Mouse (Mus musculus) testis, postnatal 10 days (tissue): ENCODE measurements around the gene B4galt2.

Experiments used
- DNase-seq: peaks from one replicate; pipeline ENCODE4 v3.0.0; 2021; ENCODE audit warnings: low spot score

The B4galt2 gene

DNA sequence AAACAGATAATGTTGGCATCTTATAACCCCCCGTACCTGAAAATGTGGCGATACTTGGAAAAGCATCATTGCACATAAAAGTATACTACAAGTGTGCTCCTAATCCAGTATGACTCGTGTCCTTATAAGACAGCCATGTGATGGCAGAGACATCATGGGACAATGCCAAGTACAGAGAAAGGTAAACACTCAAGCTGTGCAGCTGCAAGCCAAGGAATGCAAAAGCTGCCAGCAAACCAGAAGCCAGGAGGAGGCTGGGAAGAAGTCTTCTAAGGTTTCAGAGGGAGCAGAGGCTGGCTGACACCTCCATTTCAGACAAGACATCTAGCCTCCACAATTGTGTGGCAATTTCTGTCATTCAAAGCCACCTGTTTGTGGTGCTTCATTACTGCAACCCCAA is 22.9 kb upstream of the B4galt2 start:
- no peak for DNase-seq

DNA sequence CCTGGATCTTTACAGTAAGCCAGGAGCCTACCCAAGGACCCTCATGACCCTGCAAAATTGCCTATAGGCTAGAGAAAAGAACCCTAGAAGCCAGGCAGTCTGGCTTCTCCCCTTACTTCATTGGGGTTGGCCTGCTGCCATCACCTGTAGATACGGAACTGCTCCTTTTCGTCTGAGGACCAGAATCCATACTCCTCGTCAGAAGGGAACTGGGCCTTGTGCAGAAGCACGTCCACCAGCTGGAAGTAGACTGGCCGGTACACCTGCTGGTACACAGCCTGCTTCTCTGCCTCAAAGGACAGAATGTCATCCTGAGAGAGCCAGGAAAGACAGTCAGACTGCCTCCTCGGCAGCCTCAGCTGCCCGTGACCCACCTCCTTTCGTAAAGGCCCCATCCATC is 21.5 kb upstream of the B4galt2 start:
- no peak for DNase-seq

DNA sequence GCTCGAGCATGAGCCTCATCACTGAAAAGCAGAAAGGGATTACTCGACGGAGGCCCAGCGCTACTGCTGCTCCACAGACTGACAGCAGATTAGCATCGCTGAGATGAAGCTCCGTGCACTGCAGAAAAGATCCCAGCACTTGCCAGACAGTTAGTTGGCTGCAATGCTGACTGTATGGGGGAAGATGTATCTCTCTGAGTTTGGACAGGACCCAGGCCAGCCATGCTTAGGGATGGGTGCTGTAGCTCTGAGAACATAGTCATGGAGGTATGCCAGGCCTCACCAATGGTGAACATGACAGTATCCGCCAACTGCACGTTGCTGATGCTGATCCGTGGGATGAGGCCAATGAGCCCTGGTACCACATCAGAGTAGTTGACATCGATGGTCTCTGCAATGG is 20.8 kb upstream of the B4galt2 start:
- no peak for DNase-seq

DNA sequence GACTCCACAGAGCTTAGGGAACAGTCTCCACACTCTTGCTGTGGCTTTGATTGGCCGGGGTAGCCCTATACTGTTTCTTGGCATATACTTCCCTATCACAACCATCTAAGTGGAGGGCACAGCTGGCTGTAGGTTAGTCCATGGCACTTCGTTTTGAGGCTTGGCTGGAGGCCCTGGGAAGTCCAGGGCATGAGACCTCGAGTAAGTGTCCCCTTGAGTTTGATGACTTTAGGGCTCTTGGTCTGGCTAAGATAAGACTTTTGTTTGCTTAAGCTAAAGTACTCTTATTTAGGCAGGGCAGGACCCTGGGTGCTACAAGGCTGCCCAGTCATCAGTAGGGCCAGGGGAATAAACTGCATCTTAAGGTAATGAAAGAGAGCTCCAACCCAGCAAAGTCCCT is 14.8 kb upstream of the B4galt2 start:
- no peak for DNase-seq

DNA sequence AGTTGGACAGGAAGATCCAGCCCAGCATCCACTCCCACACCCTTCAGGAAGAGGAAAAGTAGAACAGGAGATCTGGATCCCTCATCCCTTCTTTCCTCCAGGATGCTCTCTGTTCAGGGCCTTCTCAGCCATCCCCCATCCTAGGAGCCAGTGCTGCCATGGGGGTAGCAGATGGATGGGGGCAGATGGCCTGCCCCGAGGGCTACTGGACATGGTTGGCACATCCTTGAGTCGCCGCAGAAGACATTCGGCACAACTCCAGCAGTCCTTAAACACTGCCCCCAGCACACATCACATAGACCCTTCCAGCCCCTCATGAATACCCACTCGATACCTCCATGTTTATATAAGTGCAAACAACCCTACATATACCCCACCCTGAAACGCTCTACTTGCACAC is 12.7 kb upstream of the B4galt2 start:
- no peak for DNase-seq

DNA sequence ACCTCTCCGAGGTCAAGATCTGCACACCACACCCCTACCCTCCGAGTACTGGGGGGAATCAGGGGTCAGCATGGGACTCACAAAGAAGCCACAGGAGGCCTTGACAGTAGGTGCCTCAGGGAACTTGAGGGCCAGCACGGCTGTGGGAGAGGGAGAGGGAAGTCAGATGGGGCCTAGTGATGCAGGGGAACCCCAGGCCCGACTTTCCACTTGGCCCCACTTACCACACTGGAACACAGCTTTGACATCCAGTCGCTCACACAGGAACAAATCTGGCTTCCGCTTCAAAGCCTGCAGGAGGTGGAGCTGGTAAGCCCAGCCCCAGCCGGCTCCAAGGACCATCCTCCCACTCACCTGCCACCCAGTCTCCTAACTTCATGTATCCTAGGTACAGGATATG is 12.1 kb upstream of the B4galt2 start:
- no peak for DNase-seq

DNA sequence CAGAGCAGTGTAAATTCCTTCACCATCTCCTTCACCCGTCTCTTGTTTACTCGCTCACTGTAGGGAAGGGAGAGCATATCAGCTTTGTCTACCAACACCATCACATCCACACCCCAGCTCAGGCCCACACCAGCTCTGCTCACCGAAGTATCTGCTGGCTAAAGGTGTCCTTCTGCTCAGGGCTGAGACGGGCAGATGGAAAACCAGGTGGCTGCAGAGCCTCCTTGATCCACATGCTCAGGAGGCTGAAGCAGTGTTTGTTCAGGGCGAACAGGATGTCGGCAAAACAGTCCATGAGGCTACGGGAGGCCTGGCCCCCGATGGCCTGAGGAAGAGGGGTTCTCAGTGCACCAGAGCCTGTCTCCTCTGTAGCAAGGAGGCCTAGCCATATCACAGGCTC is 11.3 kb upstream of the B4galt2 start:
- DNase-seq: no peak

DNA sequence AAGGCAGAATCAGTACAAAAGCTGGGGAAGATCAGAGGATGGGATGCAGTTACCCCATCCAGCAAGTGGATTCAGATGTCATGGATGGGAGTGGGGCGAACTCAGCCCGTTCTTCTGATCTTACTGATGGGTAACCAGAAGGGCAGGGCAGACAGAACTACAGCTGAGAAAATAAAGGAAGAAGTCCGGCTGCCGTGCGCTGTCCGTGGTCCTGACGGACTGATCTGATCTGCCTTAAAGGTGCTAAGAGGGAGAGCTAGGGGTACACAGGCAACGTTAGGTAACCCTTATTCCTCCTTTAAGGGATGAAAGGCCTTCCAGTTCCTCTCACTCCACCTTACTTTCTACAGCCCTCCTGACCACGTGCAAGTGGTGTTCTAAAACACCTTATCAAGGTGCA is 10.1 kb upstream of the B4galt2 start:
- peak; percentile 81 for DNase-seq

DNA sequence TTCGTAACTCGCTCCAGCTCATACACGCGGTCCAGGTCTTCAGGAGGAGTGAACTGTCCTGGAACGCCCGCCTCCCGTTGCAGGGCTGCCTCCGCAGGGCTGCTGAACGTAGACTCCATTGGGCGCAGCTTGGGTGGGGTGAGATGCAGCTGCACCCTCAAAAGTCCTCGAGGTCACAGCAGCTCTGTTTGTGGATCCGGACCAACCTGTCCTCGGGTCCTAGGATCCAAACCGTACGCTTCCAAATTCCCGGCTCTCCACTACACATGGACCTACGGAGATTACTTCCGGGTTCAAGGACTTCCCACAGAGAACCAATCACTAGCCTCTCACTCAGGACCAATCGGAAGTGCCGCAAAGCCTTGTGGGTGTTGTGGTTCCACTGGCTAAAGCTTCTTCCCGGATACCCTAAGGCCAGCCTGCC is 8.5 kb upstream of the B4galt2 start, which contains the start of gene Dph2:
Gene Dph2, minus strand, starts transcription at position 295 of the 424 bp plus-strand sequence.
- DNase-seq: peak; percentile 86

DNA sequence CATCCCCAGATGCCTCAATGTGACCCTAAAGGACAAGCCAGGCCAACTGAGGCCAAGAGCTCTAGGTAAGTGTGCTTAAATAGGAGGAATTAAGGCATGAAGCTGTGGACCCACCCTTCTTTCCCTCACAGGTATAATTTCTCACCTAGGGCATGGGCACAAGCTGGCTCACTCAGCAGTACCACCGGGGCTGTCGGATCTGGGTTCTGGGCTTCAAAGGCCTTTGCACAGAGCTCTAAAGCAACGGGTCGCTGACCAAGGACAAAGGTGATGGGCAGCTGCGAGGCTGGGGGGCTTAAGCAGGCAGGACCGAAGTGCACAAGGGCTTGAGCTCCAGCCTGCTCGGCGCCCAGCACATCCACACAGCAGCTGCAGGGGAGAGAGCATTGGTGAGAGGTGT is 7.5 kb upstream of the B4galt2 start:
- DNase-seq: no peak

DNA sequence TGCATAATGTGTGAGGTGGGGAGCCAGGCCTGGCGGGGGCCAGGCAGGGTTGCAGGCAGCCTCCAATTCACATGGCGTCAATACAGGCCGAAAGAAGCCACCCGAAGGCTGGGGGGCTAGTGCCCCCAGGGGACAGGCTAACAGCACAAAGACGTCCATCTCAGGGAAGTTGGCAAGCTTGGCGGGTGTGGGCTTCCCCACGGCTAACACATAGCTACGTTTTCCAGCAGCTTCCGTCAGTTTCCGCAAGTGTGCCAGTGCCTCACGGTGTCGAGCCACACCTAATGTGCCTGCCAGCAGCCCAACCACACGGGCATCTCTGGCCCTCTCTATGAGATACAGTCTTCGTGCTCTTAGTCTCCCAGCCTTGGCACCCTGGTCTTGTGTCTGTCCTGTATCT is 6.7 kb upstream of the B4galt2 start:
- no peak for DNase-seq

DNA sequence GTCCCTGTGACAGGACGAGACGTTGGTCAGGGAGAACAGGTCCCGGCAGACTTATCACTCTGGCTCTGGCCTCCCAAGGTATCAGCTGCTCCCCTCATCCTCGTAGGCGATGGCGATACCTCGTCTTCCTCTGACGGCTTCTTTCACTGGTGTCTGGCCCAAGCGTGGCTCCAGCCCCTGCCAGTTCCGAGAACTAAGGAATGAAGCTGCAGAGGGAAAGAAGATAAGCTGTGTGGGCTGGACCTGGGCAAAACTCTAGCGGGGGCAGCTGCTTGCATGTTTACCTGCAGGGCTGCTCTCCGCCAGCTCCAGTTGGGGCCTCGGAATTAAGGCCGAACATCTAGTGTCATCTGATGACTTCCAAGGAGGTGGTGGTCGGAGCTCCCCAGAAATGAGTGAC is 6.2 kb upstream of the B4galt2 start:
- no peak for DNase-seq

DNA sequence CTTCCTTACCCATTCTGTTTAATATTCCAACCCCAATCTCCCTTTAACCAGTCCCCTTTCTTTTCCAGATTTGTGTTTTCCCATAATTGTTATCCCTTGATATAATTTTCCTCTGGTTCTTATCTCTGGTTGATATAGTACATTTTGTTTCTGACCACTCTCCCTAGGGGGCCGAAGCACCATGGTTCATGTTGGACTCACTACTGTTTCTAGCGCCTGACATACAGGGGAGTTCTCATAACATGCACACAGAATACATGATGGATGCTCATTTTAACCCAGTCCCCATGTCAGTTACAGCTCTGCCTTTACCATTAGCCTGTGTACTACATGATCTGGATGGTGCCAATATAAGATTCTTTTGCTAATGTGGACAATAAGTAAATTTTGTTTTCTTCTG is 4.6 kb upstream of the B4galt2 start:
- DNase-seq: no peak

DNA sequence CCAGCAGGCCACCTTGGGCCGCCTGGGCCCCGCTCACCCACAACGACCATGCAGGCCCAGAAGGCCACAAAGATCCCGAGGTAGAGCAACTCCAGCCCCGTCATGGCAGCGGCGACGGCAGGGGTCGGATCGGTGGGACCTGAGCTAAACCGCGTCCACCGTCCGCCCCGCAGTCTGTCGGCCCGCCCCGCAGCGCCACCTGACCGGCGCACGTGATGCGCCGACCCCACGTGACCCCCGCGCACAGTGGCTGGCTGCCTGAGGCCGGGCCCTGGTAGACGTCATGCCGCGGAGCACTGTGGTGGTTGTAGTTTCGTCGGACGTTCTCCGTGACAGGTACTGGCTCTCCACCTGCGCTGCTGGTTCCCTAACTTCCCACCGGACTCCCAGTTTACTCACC is 3.8 kb upstream of the B4galt2 start, which contains the start of gene Atp6v0b:
Gene Atp6v0b, minus strand, starts transcription at position 201 of the 400 bp plus-strand sequence.
- peak; percentile 96 for DNase-seq

DNA sequence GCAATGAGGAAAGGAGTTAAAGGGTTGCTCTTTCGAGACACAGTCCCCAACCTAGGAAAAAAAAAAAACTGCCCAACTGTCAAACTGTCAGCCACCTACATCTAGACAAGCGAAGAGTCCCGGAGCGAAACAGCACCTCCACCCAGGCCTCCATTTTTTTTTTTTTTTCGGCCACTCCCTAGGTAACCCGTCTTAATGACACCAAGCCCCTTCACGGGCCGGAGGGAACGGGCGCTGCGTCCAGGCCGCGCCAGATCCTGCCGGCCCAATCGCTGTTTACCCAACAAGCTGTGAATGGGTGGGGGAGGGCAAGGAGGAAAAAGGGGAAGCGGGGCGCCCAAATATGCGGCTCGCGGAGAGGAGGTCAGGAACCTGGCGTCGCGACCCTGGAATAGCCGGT is 3.4 kb upstream of the B4galt2 start:
- no peak for DNase-seq

DNA sequence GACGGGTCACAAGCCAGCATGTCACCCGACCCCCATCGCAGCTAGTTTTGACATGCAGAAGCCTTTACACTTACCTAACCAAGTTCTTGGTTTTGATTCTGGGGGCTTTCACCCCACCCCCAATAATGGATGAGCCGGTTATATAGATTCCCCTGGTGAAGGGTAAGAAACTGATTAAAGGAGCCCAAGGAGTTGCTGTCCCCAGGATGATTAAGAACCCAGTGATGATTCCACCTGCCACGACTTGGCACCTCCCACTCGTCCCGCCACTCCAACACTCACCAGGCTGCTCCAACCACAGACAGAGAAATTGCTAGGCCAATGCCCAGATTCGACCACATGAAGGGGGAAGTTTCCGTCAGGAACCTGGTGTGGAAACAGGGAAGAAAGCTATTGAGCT is 2.7 kb upstream of the B4galt2 start:
- DNase-seq: no peak

DNA sequence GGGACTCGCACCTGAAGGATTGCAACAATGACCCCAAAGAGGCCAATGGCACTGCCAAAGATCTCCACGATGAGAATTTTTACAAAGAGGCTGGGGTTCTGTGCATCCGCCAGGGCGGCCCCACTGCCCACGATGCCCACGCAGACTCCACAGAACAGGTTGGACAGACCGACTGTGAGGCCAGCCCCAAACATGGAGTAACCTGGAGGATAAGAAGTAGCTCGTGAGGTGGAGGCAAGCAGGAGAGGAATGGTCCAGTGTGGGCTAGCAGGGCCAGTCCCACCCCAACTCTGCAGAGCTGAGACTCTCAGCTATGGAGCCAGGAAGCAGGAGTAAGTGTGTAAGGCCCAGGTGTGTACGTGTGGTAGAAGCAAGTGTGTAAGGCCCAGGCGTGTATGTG is 1.8 kb upstream of the B4galt2 start:
- no peak for DNase-seq

DNA sequence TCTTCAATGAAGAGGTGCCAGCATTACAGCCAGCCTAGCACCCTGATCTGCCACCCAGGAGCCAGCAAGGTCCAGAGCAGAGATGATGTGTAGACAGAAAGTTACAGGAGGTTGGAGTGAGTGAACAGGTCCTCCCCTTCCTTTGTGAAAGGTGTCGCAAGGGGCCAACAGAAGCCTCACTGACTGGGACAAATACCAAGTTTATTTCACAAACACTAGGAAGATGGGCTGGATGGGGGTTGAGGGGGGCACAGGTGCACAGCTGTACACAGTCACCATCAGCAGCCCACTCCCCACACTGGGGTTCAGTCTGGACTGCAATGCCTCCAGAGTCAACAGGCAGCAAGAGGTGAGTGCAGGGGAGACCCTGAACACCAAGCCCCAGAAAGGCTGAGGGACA is 859 bp upstream of the B4galt2 start:
- DNase-seq: no peak

DNA sequence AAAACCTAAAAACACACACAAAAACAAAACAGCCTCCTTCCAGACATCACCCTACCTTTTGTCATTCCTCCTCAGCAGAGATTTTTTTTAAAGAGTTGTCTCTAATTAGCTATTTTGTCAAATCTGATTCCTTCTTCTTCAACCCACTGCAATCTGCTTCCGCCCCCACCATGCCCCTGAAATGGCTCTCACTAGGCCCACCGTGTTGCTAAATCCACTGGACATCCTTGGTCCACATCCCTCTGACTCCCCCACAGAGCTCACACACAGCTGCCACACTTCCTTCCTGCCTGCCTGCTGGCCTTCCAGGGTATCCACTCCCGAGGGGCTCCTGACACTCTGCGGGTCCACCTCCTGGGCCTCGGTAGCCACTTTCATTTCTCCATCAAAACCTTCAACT is 4.6 kb downstream of the B4galt2 start:
- no peak for DNase-seq

DNA sequence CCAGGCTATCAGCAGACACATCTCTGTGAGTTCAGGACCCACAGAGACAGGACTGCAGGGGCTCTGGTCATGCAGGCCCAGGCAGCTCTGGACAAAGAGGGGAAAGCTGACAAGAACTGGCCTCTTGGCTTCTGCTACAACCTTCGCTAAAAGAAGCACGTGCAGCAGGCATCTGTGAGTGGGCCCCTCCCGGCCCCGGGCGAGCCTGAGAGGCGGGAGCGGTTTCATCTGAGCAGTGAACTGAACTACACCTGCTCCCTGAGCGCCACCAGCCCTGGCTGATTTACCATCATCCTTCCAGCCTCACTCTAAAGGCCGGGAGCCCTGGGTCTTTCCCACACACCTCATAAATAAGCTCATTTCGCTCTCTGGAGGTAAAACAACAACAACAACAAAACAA is 5.0 kb downstream of the B4galt2 start:
- no peak for DNase-seq

DNA sequence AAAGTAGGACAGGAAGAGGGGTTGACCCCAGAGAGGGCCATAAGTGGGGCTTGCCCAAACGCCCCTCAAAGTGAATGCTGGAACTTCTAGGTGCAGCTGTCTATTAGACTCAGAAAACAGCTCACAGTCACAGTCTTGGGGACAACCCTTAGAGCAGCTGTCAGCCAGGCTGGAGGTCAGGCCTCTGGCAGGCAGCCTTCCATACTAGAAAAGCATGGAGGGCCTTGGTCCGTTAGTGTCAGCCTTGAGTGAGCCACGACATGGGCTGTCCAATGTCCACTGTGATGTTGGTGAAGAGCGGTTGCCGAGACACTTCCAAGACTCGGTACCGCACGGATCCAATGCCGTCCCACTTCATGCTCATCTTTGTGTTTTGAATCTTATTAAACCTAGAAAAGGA is 9.7 kb downstream of the B4galt2 start:
- no peak for DNase-seq

DNA sequence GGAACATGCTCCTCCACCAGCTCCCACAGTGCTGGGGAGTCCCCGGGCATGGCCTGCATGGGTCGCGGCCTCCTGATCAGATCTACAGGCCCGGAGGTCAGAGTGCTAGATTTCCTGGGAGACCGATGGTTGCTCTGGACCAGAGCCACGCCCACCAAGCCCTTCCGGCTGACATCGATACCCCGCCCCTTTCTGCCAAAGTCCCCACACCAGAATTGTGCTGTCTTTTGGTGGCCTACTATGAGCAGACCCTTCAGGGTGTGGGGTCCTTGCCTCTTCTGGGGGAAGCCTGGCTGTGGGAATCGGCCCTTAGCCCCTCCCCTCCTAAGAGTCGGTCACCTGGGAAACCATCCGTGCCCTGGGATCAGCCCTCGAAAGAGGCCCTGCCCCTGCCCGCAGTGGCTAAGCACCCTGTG is 10.8 kb downstream of the B4galt2 start, which contains the start of gene Ccdc24:
Gene Ccdc24, minus strand, starts transcription at position 87 of the 416 bp plus-strand sequence.
- peak; percentile 65 for DNase-seq

DNA sequence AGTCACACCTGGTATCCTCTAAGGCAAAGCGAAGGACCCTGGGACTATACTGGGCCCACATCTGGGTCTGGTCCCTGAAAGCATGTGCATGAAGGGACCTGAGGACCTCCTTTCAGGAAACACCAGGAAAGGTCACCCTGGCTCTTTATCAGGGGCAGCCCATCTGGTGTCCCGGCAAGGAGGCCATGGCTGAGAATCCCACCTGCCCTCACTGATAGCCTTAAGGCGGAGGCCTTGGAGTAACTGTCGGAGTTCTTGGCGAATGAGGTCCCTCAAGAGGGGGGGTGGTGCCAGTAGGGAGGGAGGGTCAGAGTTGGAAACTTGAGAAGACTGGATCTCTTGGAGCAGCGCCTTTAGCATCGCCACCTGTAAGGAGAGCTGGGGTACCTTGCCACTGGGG is 11.5 kb downstream of the B4galt2 start:
- no peak for DNase-seq

DNA sequence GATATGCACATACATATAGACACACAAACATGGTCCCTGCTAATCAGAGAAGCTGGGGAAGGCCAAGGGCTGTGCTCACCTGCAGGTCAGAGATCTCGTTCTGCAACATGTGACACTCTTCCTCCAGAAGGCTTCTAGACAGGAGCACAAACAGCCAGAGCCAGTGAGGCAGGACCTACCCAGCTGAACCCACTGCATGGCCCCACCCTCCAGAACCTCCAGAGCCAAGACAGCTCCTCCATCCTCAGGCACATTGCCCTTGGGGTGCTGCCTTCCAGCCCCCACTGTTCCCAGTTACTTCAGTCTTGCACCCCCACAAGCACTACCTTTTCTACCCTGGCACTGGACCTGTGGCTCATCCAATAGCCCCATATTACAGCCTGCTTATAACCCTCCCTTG is 12.8 kb downstream of the B4galt2 start:
- DNase-seq: no peak

DNA sequence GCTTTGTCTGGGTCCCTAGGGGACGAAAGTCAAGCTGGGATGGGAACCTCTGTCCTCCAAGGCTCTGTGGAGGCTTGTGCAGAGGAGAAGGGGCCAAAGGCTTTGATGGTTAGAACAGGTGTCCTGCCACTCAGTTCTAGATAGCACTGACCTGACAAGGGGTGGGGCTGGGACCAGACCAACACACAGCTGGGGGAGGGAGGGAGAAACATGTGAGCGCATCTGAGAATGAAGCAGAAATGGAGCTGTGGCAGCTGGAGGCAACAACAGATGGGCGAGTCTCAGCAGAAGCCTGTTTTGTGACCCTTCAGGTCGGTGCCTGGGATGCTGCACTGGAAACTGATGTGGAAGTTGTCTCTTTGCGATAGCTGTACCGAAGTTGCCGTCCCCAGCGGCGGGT is 14.0 kb downstream of the B4galt2 start:
- no peak for DNase-seq
